Mouse (Mus musculus): ENCODE results near the gene Zswim8. TPM values are rescaled to one million over a fixed set of nuclear protein-coding genes. Genes with fewer than 3 reads are reported as not detected.

The Zswim8 gene
- polyA plus RNA-seq, 1 experiment from 2014 or later, result 21.8 TPM

DNA sequence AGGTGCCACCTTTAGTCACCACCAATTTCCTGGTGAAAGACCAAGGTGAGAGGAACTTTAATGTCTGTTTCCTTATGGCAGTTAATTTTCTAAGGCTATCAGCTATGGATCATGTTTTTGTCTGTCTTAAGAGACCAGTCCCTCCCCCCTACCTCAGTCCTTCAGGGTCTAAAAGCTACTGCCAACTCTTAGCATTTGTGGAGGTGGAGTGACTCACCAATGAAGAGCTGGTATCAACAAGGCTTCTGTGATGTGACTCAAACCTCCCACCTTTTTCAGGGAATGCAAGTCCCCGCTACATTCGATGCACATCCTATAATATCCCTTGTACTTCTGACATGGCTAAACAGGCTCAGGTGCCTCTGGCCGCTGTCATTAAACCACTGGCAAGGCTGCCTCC, 20.8 kb upstream of the Zswim8 start:
- Histone ChIP-seq H3K36me3 (ENCODE audit: control insufficient read depth, insufficient read depth, low read length) (peaks cover 59% of the 10 kb centered on the region), H3K4me2 (ENCODE audit: low read depth, low read length) (no peak overlapping the region), H3K4me1 (ENCODE audit: control insufficient read depth, insufficient read depth, low read length) (no peaks in the 10 kb centered on the region), H3K27me3 (replicated peaks; ENCODE audit: control insufficient read depth, insufficient read depth, low read length) (no peaks in the 10 kb centered on the region), H3K9me3 (ENCODE audit: control insufficient read depth, low read length) (no peaks in the 10 kb centered on the region), H3K4me3 (ENCODE audit: low read length) (no peak overlapping the region), H3K27ac (ENCODE audit: low read length) (no peak overlapping the region), H3K9ac (ENCODE audit: low read depth, low read length) (no peak overlapping the region)
- WGBS, result 96% methylated on average over 3 of the region's 3 CpGs
- ATAC-seq, result no peak

DNA sequence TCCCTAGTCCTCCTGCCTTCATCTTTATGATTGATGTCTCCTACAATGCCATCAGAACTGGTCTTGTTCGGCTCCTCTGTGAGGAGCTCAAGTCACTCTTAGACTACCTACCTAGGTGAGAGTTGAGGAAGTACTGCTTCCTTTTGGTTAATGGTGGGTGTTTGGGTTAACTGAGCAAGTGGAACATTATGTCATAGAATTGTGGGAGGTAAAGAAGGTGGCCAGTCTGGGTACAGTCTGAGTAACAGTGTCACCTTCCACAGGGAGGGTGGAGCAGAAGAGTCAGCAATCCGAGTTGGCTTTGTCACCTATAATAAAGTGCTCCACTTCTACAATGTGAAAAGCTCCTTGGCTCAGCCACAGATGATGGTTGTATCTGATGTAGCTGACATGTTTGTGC, 18.3 kb upstream of the Zswim8 start:
- H3K4me2 ChIP-seq (ENCODE audit: low read depth, low read length), result no peak overlapping the region
- peaks cover 54% of the 10 kb centered on the region for H3K36me3 ChIP-seq (ENCODE audit: control insufficient read depth, insufficient read depth, low read length)
- H3K27ac ChIP-seq (ENCODE audit: low read length), result no peak overlapping the region
- no peak overlapping the region for H3K9ac ChIP-seq (ENCODE audit: low read depth, low read length)
- H3K27me3 ChIP-seq (replicated peaks; ENCODE audit: control insufficient read depth, insufficient read depth, low read length), result no peaks in the 10 kb centered on the region
- no peaks in the 10 kb centered on the region for H3K9me3 ChIP-seq (ENCODE audit: control insufficient read depth, low read length)
- no peak overlapping the region for H3K4me3 ChIP-seq (ENCODE audit: low read length)
- ATAC-seq, result no peak
- no peaks in the 10 kb centered on the region for H3K4me1 ChIP-seq (ENCODE audit: control insufficient read depth, insufficient read depth, low read length)
- 89% methylated on average over 2 of the region's 2 CpGs for WGBS

DNA sequence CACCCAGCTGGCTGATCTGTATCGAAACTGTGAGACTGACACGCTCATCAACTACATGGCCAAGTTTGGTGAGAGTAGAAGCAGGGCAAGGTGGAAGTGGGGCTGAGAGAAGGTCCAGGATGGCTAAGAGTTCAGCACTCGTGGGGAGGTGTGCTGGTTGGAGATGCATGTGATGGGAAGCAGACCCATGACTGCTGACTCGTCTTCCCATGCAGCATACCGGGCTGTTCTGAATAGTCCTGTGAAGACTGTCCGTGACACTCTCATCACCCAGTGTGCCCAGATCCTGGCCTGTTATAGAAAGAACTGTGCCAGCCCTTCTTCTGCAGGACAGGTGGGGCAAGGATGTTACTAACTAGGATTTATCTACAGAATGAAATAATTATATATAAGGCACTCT, 15.6 kb upstream of the Zswim8 start:
- 89% methylated on average over 6 of the region's 6 CpGs for WGBS
- Histone ChIP-seq H3K27ac (ENCODE audit: low read length) (no peak overlapping the region), H3K36me3 (ENCODE audit: control insufficient read depth, insufficient read depth, low read length) (peaks cover 36% of the 10 kb centered on the region), H3K27me3 (replicated peaks; ENCODE audit: control insufficient read depth, insufficient read depth, low read length) (no peaks in the 10 kb centered on the region), H3K9ac (ENCODE audit: low read depth, low read length) (no peak overlapping the region), H3K4me3 (ENCODE audit: low read length) (no peak overlapping the region), H3K9me3 (ENCODE audit: control insufficient read depth, low read length) (no peaks in the 10 kb centered on the region), H3K4me2 (ENCODE audit: low read depth, low read length) (no peak overlapping the region), H3K4me1 (ENCODE audit: control insufficient read depth, insufficient read depth, low read length) (peaks cover 13% of the 10 kb centered on the region)
- ATAC-seq, result no peak

DNA sequence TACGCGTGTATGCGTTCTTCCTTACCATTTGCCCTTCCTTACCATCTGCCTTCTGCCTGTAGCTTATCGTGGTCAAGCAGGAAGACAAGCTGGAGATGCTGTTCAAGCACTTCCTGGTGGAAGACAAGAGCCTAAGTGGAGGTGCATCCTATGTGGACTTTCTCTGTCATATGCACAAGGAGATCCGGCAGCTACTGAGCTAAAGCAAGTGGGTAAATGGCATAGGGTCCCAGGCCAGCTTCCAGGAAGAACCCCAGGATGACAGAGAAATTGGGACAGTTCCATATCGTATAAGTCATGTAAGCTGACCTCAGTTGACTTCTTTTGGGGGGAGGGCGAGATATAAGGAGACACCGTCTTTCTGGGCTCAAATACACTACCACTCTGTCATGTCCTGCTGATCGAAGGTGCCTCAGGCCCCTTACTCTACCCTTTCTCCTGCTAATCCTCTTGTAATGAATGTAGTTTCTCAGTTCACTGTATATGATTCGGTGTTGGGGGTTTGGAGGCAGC, 13.7 kb upstream of the Zswim8 start:
- H3K4me1 ChIP-seq (ENCODE audit: control insufficient read depth, insufficient read depth, low read length), result peaks cover 21% of the 10 kb centered on the region
- WGBS, result 93% methylated on average over 10 of the region's 10 CpGs
- H3K9ac ChIP-seq (ENCODE audit: low read depth, low read length), result no peak overlapping the region
- peaks cover 23% of the 10 kb centered on the region for H3K36me3 ChIP-seq (ENCODE audit: control insufficient read depth, insufficient read depth, low read length)
- no peak overlapping the region for H3K4me2 ChIP-seq (ENCODE audit: low read depth, low read length)
- ATAC-seq, result no peak
- no peaks in the 10 kb centered on the region for H3K9me3 ChIP-seq (ENCODE audit: control insufficient read depth, low read length)
- H3K27me3 ChIP-seq (replicated peaks; ENCODE audit: control insufficient read depth, insufficient read depth, low read length), result no peaks in the 10 kb centered on the region
- H3K4me3 ChIP-seq (ENCODE audit: low read length), result no peak overlapping the region
- no peak overlapping the region for H3K27ac ChIP-seq (ENCODE audit: low read length)

DNA sequence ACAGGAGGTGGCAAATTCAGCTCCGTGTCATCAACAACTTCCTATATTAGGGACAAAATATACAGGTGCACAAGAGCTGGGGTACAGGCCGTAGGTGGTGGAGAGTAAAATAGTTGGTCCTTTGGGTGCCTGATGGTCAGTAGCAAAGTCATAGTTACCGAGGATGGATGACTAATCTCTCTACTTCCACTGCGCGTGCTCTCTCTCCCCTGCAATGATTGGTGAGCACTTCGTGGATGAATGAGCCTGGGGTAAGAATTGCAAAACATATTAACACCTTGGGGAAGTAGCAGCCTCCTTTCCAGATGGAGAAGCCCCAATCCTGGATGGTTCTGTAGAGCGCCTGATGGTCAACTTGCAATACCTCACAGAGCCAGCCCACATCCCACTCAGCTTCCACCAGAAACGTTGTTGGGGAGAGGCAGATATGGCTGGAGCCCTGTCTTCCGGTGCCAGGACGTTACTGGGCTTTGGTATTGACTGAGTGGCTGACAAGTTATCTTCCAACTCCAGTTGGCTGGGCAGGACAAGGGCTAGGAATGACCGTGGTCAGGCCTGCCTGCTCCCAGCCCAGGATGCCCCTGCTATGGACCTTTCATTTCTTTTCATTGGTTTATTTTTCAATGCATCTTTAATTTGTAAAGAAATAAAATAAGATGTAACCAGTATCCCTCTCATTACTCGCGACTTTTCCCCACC, 13.0 kb upstream of the Zswim8 start:
- no peaks in the 10 kb centered on the region for H3K27me3 ChIP-seq (replicated peaks; ENCODE audit: control insufficient read depth, insufficient read depth, low read length)
- H3K4me2 ChIP-seq (ENCODE audit: low read depth, low read length), result peak overlapping the region; percentile 84
- H3K27ac ChIP-seq (ENCODE audit: low read length), result peak overlapping the region; percentile 99; the same call in 1 of the 2 replicates
- peak overlapping the region; percentile 82 for H3K4me3 ChIP-seq (ENCODE audit: low read length)
- peaks cover 16% of the 10 kb centered on the region for H3K36me3 ChIP-seq (ENCODE audit: control insufficient read depth, insufficient read depth, low read length)
- peak; percentile 27 for ATAC-seq
- H3K9ac ChIP-seq (ENCODE audit: low read depth, low read length), result peak overlapping the region; percentile 95
- no peaks in the 10 kb centered on the region for H3K9me3 ChIP-seq (ENCODE audit: control insufficient read depth, low read length)
- H3K4me1 ChIP-seq (ENCODE audit: control insufficient read depth, insufficient read depth, low read length), result peaks cover 24% of the 10 kb centered on the region
- WGBS, result 43% methylated on average over 13 of the region's 13 CpGs

DNA sequence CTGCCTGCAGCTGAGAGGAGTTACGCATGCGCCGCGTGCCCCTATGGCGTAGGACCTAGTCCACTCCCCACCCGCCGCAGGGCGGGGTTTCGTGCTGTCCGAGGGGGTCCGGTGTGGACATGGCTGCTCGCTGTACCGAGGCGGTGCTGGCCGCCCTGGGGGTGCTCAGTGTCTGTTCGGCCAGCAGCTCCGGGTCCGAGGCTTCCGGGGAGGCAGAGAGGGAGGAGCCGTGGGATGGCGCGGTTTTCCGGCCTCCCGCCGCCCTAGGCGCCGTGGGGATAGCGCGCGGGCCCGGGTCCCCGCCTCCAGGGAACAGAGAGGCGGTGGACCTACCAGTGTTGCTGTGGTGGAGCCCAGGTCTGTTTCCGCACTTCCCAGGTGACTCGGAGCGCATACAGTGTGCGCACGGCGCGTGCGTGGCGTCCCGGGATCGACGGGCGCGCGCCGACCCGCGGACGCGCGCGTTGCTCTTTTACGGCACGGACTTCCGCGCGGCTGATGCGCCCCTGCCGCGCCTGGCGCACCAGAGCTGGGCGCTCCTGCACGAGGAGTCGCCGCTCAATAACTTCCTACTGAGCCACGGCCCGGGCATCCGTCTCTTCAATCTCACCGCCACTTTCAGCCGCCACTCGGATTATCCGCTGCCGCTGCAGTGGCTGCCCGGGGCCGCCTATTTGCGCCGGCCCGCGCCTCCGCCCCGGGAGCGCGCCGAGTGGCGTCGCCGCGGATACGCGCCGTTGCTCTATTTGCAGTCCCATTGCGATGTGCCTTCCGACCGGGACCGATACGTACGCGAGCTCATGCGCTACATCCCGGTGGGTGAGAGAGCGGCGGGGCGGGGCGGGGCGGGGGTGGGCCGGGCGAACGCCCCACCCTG, 12.2 kb upstream of the Zswim8 start, which contains the start of gene Fut11:
Fut11 (plus strand) TSS at position 85 of the 877 bp plus-strand sequence.
- H3K4me3 ChIP-seq (ENCODE audit: low read length), result peak within 1 kb of the TSS; percentile 82
- H3K27me3 ChIP-seq (replicated peaks; ENCODE audit: control insufficient read depth, insufficient read depth, low read length), result no peaks in the 10 kb centered on the region
- peaks cover 24% of the 10 kb centered on the region for H3K4me1 ChIP-seq (ENCODE audit: control insufficient read depth, insufficient read depth, low read length)
- no peaks in the 10 kb centered on the region for H3K9me3 ChIP-seq (ENCODE audit: control insufficient read depth, low read length)
- peak within 1 kb of the TSS; percentile 95 for H3K9ac ChIP-seq (ENCODE audit: low read depth, low read length)
- H3K36me3 ChIP-seq (ENCODE audit: control insufficient read depth, insufficient read depth, low read length), result peaks cover 16% of the 10 kb centered on the region
- under 1% methylated on average over 111 of the region's 111 CpGs for WGBS
- ATAC-seq, result peak; percentile 93
- H3K4me2 ChIP-seq (ENCODE audit: low read depth, low read length), result peak within 1 kb of the TSS; percentile 84
- peak within 1 kb of the TSS; percentile 99 for H3K27ac ChIP-seq (ENCODE audit: low read length)

DNA sequence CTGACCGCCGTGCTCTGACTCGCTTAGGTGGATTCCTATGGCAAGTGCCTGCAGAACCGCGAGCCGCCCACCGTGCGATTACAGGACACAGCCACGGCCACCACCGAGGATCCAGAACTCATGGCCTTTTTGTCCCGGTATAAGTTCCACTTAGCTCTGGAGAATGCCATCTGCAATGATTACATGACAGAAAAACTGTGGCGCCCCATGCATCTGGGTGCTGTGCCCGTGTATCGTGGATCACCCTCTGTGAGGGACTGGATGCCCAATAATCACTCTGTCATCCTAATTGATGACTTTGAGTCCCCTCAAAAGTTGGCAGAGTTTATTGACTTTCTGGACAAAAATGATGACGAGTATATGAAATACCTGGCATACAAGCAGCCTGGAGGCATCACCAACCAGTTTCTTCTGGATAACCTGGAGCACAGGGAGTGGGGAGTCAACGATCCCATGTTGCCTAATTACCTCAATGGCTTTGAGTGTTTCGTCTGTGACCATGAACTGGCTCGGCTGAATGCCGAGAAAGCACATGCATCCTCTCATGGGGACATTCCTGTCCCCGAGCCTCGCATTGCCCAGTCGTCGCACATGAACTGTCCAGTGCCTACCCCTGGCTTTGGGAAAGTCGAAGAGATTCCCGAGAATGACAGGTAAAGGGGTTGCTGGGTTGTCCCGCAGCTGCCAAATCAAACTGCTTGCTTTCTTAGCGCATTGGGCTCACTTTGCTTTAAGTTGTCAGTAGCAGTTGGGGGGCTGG, 11.4 kb upstream of the Zswim8 start:
- Histone ChIP-seq H3K9me3 (ENCODE audit: control insufficient read depth, low read length) (no peaks in the 10 kb centered on the region), H3K4me1 (ENCODE audit: control insufficient read depth, insufficient read depth, low read length) (peaks cover 24% of the 10 kb centered on the region), H3K4me3 (ENCODE audit: low read length) (peak overlapping the region; percentile 82), H3K9ac (ENCODE audit: low read depth, low read length) (peak overlapping the region; percentile 95), H3K36me3 (ENCODE audit: control insufficient read depth, insufficient read depth, low read length) (peaks cover 13% of the 10 kb centered on the region), H3K27ac (ENCODE audit: low read length) (peak overlapping the region; percentile 99), H3K27me3 (replicated peaks; ENCODE audit: control insufficient read depth, insufficient read depth, low read length) (no peaks in the 10 kb centered on the region), H3K4me2 (ENCODE audit: low read depth, low read length) (peak overlapping the region; percentile 84)
- whole genome bisulfite sequencing, result 10% methylated on average over 27 of the region's 27 CpGs
- no peak; the same call in none of the 2 replicates for ATAC-seq

DNA sequence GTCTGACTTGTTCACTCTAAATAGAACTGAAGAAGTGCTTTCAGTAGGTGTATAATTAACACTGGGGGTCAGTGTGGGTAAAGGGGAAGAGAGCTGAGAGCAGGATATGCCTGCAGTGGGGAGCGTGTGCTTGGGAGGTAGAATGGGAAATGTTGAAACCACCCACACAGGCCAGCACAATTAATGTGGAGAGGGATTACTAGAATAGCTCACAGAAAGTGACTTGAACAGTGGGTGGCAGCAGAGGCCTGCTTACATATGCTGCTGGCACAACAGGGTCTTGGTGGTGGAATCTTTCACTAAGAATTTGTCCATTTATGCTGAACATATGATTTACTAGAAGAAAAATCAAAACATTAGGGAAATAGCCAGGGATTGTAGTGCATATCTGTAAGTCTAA, 10.4 kb upstream of the Zswim8 start:
- Histone ChIP-seq H3K9ac (ENCODE audit: low read depth, low read length) (peak overlapping the region; percentile 3; the same call in 1 of the 2 replicates), H3K9me3 (ENCODE audit: control insufficient read depth, low read length) (no peaks in the 10 kb centered on the region), H3K4me2 (ENCODE audit: low read depth, low read length) (peak overlapping the region; percentile 84), H3K4me1 (ENCODE audit: control insufficient read depth, insufficient read depth, low read length) (peaks cover 27% of the 10 kb centered on the region), H3K4me3 (ENCODE audit: low read length) (peak overlapping the region; percentile 82), H3K27me3 (replicated peaks; ENCODE audit: control insufficient read depth, insufficient read depth, low read length) (no peaks in the 10 kb centered on the region), H3K27ac (ENCODE audit: low read length) (no peak overlapping the region), H3K36me3 (ENCODE audit: control insufficient read depth, insufficient read depth, low read length) (peaks cover 7% of the 10 kb centered on the region; the same call in 1 of the 2 replicates)
- ATAC-seq, result no peak
- 7% methylated on average over 1 of the region's 1 CpGs for WGBS

DNA sequence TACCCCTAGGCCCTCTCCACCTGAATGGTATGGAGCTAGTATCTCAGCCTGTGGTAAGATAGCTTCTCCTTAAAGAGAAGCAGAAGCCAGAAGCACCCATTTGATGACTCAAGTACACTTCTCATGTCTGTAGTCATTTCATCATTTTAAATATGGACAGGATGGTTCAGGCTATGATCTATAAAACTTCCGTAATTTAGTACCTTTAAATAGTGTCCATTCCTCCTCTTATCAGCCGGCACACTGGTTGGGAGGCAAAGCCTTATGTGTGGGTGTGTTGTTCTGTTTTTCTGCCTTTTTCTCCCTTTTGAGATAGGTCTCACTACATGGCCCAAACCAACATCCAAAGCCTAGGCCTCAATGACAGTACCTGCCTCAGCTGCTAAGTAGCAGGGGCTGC, 8.8 kb upstream of the Zswim8 start:
- Histone ChIP-seq H3K4me3 (ENCODE audit: low read length) (no peak overlapping the region), H3K9me3 (ENCODE audit: control insufficient read depth, low read length) (no peaks in the 10 kb centered on the region), H3K27me3 (replicated peaks; ENCODE audit: control insufficient read depth, insufficient read depth, low read length) (no peaks in the 10 kb centered on the region), H3K36me3 (ENCODE audit: control insufficient read depth, insufficient read depth, low read length) (no peaks in the 10 kb centered on the region; the same call in 1 of the 2 replicates), H3K4me1 (ENCODE audit: control insufficient read depth, insufficient read depth, low read length) (peaks cover 28% of the 10 kb centered on the region), H3K27ac (ENCODE audit: low read length) (no peak overlapping the region), H3K9ac (ENCODE audit: low read depth, low read length) (no peak overlapping the region), H3K4me2 (ENCODE audit: low read depth, low read length) (no peak overlapping the region)
- no peak for ATAC-seq
- 85% methylated on average over 2 of the region's 2 CpGs for WGBS
